Mouse (Mus musculus): Measurements from ENCODE around the gene Taz. TPM values are rescaled to one million over a fixed set of nuclear protein-coding genes. Genes with fewer than 3 reads are reported as not detected.
A peak's percentile ranks its signal among the peaks of the same experiment; 100 is the strongest.

The Taz gene
- polyA plus RNA-seq, 1 experiment from 2014 or later, result 66.3 TPM

- Histone ChIP-seq H3K9me3 (no peaks in the 10 kb centered on the region), H3K4me3 (no peak overlapping the region)
- 79% methylated on average over 4 of the region's 4 CpGs for WGBS
These were observed 11.7 kb downstream of the Taz start for GRCm38 (mm10) chrX:74293431-74293830.

GRCm38 (mm10) chrX:74296538-74297448 lies 15.1 kb downstream of the Taz start, which contains the start of gene Atp6ap1:
Gene Atp6ap1, plus strand, starts transcription at chrX:74297097.
- Histone ChIP-seq H3K4me1 (peaks cover 9% of the 10 kb centered on the region), H3K4me3 (peak within 1 kb of the TSS; percentile 72), H3K36me3 (replicated peaks) (peaks cover 32% of the 10 kb centered on the region), H3K27ac (peak within 1 kb of the TSS; percentile 88), H3K27me3 (ENCODE audit: poor library complexity, severe bottlenecking) (no peaks in the 10 kb centered on the region), H3K9me3 (no peaks in the 10 kb centered on the region)
- DNase-seq (ENCODE audit: extremely low spot score, low spot score), result peak; percentile 87
- 20% methylated on average over 37 of the region's 37 CpGs for WGBS

More at GRCm38 (mm10) chrX:74293431-74293830, 11.7 kb downstream of the Taz start:
- Histone ChIP-seq H3K36me3 (replicated peaks) (peaks cover 25% of the 10 kb centered on the region), H3K27me3 (ENCODE audit: poor library complexity, severe bottlenecking) (no peaks in the 10 kb centered on the region), H3K27ac (no peak overlapping the region), H3K4me1 (peaks cover 9% of the 10 kb centered on the region)
- DNase-seq (ENCODE audit: extremely low spot score, low spot score), result no peak

- Histone ChIP-seq H3K9me3 (no peaks in the 10 kb centered on the region), H3K4me1 (peaks cover 9% of the 10 kb centered on the region), H3K27ac (no peak overlapping the region), H3K36me3 (replicated peaks) (peaks cover 48% of the 10 kb centered on the region), H3K4me3 (no peak overlapping the region), H3K27me3 (ENCODE audit: poor library complexity, severe bottlenecking) (no peaks in the 10 kb centered on the region)
- no peak for DNase-seq (ENCODE audit: extremely low spot score, low spot score)
- 100% methylated on average over 1 of the region's 1 CpGs for WGBS
These were observed 16.6 kb downstream of the Taz start for GRCm38 (mm10) chrX:74298348-74298747.

- 92% methylated on average over 3 of the region's 3 CpGs for WGBS
- Histone ChIP-seq H3K27ac (no peak overlapping the region), H3K27me3 (ENCODE audit: poor library complexity, severe bottlenecking) (no peaks in the 10 kb centered on the region), H3K4me3 (no peak overlapping the region), H3K36me3 (replicated peaks) (peaks cover 56% of the 10 kb centered on the region), H3K9me3 (no peaks in the 10 kb centered on the region), H3K4me1 (peaks cover 15% of the 10 kb centered on the region)
- DNase-seq (ENCODE audit: extremely low spot score, low spot score), result no peak
These were observed 18.0 kb downstream of the Taz start for GRCm38 (mm10) chrX:74299721-74300120.

- H3K27ac ChIP-seq, result peak within 1 kb of the TSS; percentile 94
- peak; percentile 72 for DNase-seq (ENCODE audit: extremely low spot score, low spot score)
- no peaks in the 10 kb centered on the region for H3K9me3 ChIP-seq
- H3K4me3 ChIP-seq, result peak within 1 kb of the TSS; percentile 66
- peaks cover 77% of the 10 kb centered on the region for H3K36me3 ChIP-seq (replicated peaks)
- peaks cover 17% of the 10 kb centered on the region for H3K4me1 ChIP-seq
- no peaks in the 10 kb centered on the region for H3K27me3 ChIP-seq (ENCODE audit: poor library complexity, severe bottlenecking)
- 19% methylated on average over 41 of the region's 41 CpGs for WGBS
These were observed 23.4 kb downstream of the Taz start, which contains the start of gene Gdi1 for GRCm38 (mm10) chrX:74304867-74305700. Gene Gdi1, plus strand, starts transcription at chrX:74304998.

GRCm38 (mm10) chrX:74312540-74313464 lies 31.1 kb downstream of the Taz start, which contains the start of gene Fam50a:
Gene Fam50a, plus strand, starts transcription at chrX:74313033.
- WGBS, result 27% methylated on average over 59 of the region's 59 CpGs
- Histone ChIP-seq H3K36me3 (replicated peaks) (peaks cover 63% of the 10 kb centered on the region), H3K27ac (peak within 1 kb of the TSS; percentile 87)

GRCm38 (mm10) chrX:74328725-74329161 lies 47.0 kb downstream of the Taz start, which contains the start of gene Plxna3:
Gene Plxna3, plus strand, starts transcription at chrX:74329066.
- Histone ChIP-seq H3K4me3 (peak within 1 kb of the TSS; percentile 63), H3K27ac (peak within 1 kb of the TSS; percentile 94), H3K4me1 (peaks cover 31% of the 10 kb centered on the region), H3K36me3 (replicated peaks) (peaks cover 21% of the 10 kb centered on the region), H3K27me3 (ENCODE audit: poor library complexity, severe bottlenecking) (no peaks in the 10 kb centered on the region; the same call in 1 of the 2 replicates), H3K9me3 (no peaks in the 10 kb centered on the region)
- WGBS, result 8% methylated on average over 30 of the region's 30 CpGs
- DNase-seq (ENCODE audit: extremely low spot score, low spot score), result peak; percentile 70

More at GRCm38 (mm10) chrX:74312540-74313464, 31.1 kb downstream of the Taz start, which contains the start of gene Fam50a:
- peak; percentile 79 for DNase-seq (ENCODE audit: extremely low spot score, low spot score)
- peaks cover 10% of the 10 kb centered on the region for H3K4me1 ChIP-seq
- H3K27me3 ChIP-seq (ENCODE audit: poor library complexity, severe bottlenecking), result no peaks in the 10 kb centered on the region
- H3K4me3 ChIP-seq, result peak within 1 kb of the TSS; percentile 70
- H3K9me3 ChIP-seq, result no peaks in the 10 kb centered on the region

GRCm38 (mm10) chrX:74329215-74329671 lies 47.5 kb downstream of the Taz start:
- Histone ChIP-seq H3K36me3 (replicated peaks) (peaks cover 26% of the 10 kb centered on the region), H3K9me3 (no peaks in the 10 kb centered on the region), H3K4me3 (peak overlapping the region; percentile 63), H3K27ac (peak overlapping the region; percentile 94), H3K27me3 (ENCODE audit: poor library complexity, severe bottlenecking) (no peaks in the 10 kb centered on the region; the same call in 1 of the 2 replicates), H3K4me1 (peaks cover 31% of the 10 kb centered on the region)
- DNase-seq (ENCODE audit: extremely low spot score, low spot score), result no peak
- 17% methylated on average over 10 of the region's 10 CpGs for WGBS

GRCm38 (mm10) chrX:74330166-74330930 lies 48.6 kb downstream of the Taz start:
- no peaks in the 10 kb centered on the region; the same call in 1 of the 2 replicates for H3K27me3 ChIP-seq (ENCODE audit: poor library complexity, severe bottlenecking)
- peak overlapping the region; percentile 94; the same call in 1 of the 2 replicates for H3K27ac ChIP-seq
- H3K9me3 ChIP-seq, result no peaks in the 10 kb centered on the region
- H3K4me1 ChIP-seq, result peaks cover 31% of the 10 kb centered on the region
- 63% methylated on average over 2 of the region's 2 CpGs for WGBS
- peak overlapping the region; percentile 63 for H3K4me3 ChIP-seq
- peaks cover 37% of the 10 kb centered on the region for H3K36me3 ChIP-seq (replicated peaks)
- no peak for DNase-seq (ENCODE audit: extremely low spot score, low spot score)
